Mouse (Mus musculus): ENCODE measurements around the gene Erv3. TPM values are rescaled to one million over a fixed set of nuclear protein-coding genes. Genes with fewer than 3 reads are reported as not detected.
"Not testable (repeated sequence)": the region's sequence is repeated elsewhere in the genome, so short reads cannot be mapped to it uniquely, and the experiment has no call there.

Erv3 gene
- polyA plus RNA-seq, 1 experiment from 2014 or later, result 0.04 TPM

DNA sequence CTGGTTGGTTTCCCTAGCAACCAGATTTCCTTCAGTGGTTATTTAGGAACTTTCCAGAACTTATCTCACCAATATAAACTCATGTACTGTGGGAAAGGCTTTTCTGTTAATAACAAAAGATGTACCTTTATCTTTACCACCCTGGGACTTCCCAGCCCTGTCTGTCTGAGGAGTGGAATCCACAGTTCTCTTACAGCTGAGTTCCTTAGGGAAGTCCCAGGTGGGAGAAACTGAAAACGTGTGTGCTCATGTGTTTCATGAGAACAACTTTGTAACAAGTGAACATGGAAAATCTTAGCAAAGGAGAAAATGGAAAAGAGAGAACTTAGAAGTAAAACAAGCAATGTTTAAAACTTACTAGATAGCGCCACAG lies 18.2 kb downstream of the Erv3 start:
- Histone ChIP-seq H3K27ac (replicated peaks) (no peak overlapping the region), H3K4me2 (replicated peaks) (no peak overlapping the region), H3K4me1 (no peaks in the 10 kb centered on the region), H3K27me3 (no peaks in the 10 kb centered on the region), H3K9me3 (replicated peaks) (no peaks in the 10 kb centered on the region), H3K36me3 (no peaks in the 10 kb centered on the region), H3K9ac (no peak overlapping the region), H3K4me3 (replicated peaks) (no peak overlapping the region)
- ATAC-seq (ENCODE audit: insufficient number of reproducible peaks, low FRiP score, low TSS enrichment, low read depth), result no peak
- 64% methylated on average over 2 of the region's 2 CpGs for WGBS

GRCm38 (mm10) chr2:131840611-131841320 lies 18.8 kb downstream of the Erv3 start:
- no peak overlapping the region for H3K4me3 ChIP-seq (replicated peaks)
- H3K9ac ChIP-seq, result no peak overlapping the region
- no peak for ATAC-seq (ENCODE audit: insufficient number of reproducible peaks, low FRiP score, low TSS enrichment, low read depth)
- no peaks in the 10 kb centered on the region for H3K27me3 ChIP-seq
- 68% methylated on average over 9 of the region's 9 CpGs for WGBS
- H3K9me3 ChIP-seq (replicated peaks), result no peaks in the 10 kb centered on the region
- no peak overlapping the region for H3K4me2 ChIP-seq (replicated peaks)
- H3K36me3 ChIP-seq, result no peaks in the 10 kb centered on the region
- no peak overlapping the region for H3K27ac ChIP-seq (replicated peaks)
- H3K4me1 ChIP-seq, result no peaks in the 10 kb centered on the region

GRCm38 (mm10) chr2:131834296-131834695 lies 25.3 kb downstream of the Erv3 start:
- Histone ChIP-seq H3K36me3 (no peaks in the 10 kb centered on the region), H3K4me3 (replicated peaks) (no peak overlapping the region), H3K4me2 (replicated peaks) (no peak overlapping the region), H3K4me1 (no peaks in the 10 kb centered on the region), H3K9ac (no peak overlapping the region), H3K27me3 (no peaks in the 10 kb centered on the region), H3K27ac (replicated peaks) (no peak overlapping the region), H3K9me3 (replicated peaks) (no peaks in the 10 kb centered on the region; the same call in 1 of the 2 replicates)
- ATAC-seq (ENCODE audit: insufficient number of reproducible peaks, low FRiP score, low TSS enrichment, low read depth), result no peak
- WGBS, result 100% methylated on average over 1 of the region's 1 CpGs

GRCm38 (mm10) chr2:131831861-131832260 lies 27.7 kb downstream of the Erv3 start:
- WGBS, result 11% methylated on average over 2 of the region's 2 CpGs
- no peak overlapping the region for H3K9ac ChIP-seq
- H3K4me1 ChIP-seq, result no peaks in the 10 kb centered on the region
- H3K4me3 ChIP-seq (replicated peaks), result no peak overlapping the region
- no peaks in the 10 kb centered on the region for H3K36me3 ChIP-seq
- no peaks in the 10 kb centered on the region for H3K27me3 ChIP-seq
- ATAC-seq (ENCODE audit: insufficient number of reproducible peaks, low FRiP score, low TSS enrichment, low read depth), result no peak
- no peaks in the 10 kb centered on the region; the same call in 1 of the 2 replicates for H3K9me3 ChIP-seq (replicated peaks)
- no peak overlapping the region for H3K27ac ChIP-seq (replicated peaks)
- H3K4me2 ChIP-seq (replicated peaks), result no peak overlapping the region

- not testable (repeated sequence) for H3K4me2 ChIP-seq (replicated peaks); ATAC-seq (ENCODE audit: insufficient number of reproducible peaks, low FRiP score, low TSS enrichment, low read depth); H3K4me3 ChIP-seq (replicated peaks); H3K36me3 ChIP-seq; H3K9ac ChIP-seq; H3K4me1 ChIP-seq; H3K27me3 ChIP-seq; H3K27ac ChIP-seq (replicated peaks); H3K9me3 ChIP-seq (replicated peaks)
- 82% methylated on average over 4 of the region's 4 CpGs for WGBS
These were observed 28.6 kb downstream of the Erv3 start for GRCm38 (mm10) chr2:131830945-131831344.

DNA sequence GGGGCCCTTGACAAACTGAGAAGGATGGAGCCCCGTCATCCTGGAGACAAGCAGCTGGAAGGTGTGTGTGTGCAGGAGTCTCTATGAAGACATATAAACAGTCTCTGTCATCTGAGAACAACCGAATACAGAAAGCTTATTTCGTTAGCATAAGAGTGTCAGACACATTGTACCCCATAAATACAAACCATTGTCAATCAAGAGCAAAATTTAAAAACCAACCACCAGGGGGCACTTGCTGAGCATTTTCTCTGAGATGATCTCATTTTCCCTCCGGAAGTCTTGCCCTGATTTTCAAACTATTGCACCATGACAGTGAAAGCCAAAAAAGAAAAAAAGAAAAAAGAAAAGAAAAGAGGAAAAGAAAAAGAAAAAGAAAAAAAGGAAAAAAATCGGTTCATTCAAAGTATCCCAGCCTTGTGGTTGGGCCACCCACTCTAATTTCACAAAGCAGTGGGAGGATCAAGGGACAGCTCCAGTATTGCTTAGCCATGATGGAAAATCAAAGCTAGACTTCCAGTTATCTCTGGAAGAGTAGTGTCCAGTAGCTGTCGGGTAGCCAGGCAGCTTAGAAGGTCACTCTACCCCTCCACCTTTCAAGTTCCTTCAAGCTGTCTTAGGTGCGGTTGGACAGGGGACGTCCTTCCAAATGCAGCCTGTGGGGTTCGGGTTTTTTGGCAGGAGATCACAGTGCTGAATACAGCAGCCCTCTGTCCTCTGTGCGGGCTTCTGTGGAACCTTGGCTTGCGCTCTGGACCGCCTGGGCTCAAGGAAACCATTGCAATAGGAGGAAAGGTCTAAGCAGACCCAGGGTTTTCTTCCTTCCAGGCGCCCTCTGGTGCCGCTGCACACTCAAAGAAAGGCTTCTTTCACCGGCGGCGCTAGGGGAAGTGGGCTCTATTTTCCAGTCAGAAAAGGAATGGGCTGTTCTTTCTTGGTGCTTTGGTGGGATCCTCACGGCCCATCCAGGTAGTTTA lies 31.3 kb downstream of the Erv3 start:
- H3K27ac ChIP-seq (replicated peaks), result no peak overlapping the region
- no peaks in the 10 kb centered on the region for H3K4me1 ChIP-seq
- H3K9me3 ChIP-seq (replicated peaks), result no peaks in the 10 kb centered on the region
- WGBS, result 43% methylated on average over 18 of the region's 18 CpGs
- no peaks in the 10 kb centered on the region for H3K36me3 ChIP-seq
- no peak overlapping the region for H3K4me3 ChIP-seq (replicated peaks)
- no peaks in the 10 kb centered on the region for H3K27me3 ChIP-seq
- no peak overlapping the region for H3K9ac ChIP-seq
- 0 out of 2 replicates have a peak, but pooled peaks have one; percentile 12 for ATAC-seq (ENCODE audit: insufficient number of reproducible peaks, low FRiP score, low TSS enrichment, low read depth)
- peak overlapping the region; percentile 25; the same call in 1 of the 2 replicates for H3K4me2 ChIP-seq (replicated peaks)

GRCm38 (mm10) chr2:131827026-131827687 lies 32.4 kb downstream of the Erv3 start:
- WGBS, result 58% methylated on average over 4 of the region's 4 CpGs
- no peak for ATAC-seq (ENCODE audit: insufficient number of reproducible peaks, low FRiP score, low TSS enrichment, low read depth)

DNA sequence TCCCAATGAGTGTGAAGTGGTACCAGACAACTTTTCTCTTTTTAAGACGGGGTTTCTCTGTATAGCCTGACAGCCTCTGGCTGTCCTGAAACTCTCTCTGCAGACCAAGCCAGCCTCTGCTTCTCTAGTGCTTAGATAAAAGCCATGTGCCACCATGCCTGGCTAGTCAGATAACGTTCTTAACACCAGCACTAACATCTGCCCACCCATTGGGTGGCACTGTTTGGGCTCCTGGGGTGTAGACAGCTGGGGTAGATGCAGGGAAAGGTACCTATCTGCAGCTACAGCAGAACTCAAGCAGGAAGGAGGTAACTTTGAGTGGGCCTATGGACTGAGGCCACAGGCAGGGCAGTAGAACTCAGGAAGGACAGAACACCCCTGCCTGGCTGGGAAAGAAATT lies 34.0 kb downstream of the Erv3 start:
- Histone ChIP-seq H3K9me3 (replicated peaks) (no peaks in the 10 kb centered on the region), H3K4me2 (replicated peaks) (no peak overlapping the region), H3K36me3 (no peaks in the 10 kb centered on the region), H3K27me3 (no peaks in the 10 kb centered on the region), H3K4me1 (peaks cover 2% of the 10 kb centered on the region; the same call in 1 of the 2 replicates), H3K4me3 (replicated peaks) (no peak overlapping the region), H3K27ac (replicated peaks) (no peak overlapping the region), H3K9ac (no peak overlapping the region)
- no peak for ATAC-seq (ENCODE audit: insufficient number of reproducible peaks, low FRiP score, low TSS enrichment, low read depth)
- 59% methylated on average over 2 of the region's 2 CpGs for WGBS

More at GRCm38 (mm10) chr2:131827026-131827687, 32.4 kb downstream of the Erv3 start:
- Histone ChIP-seq H3K4me2 (replicated peaks) (no peak overlapping the region), H3K9ac (no peak overlapping the region), H3K9me3 (replicated peaks) (no peaks in the 10 kb centered on the region), H3K4me1 (no peaks in the 10 kb centered on the region), H3K27me3 (no peaks in the 10 kb centered on the region), H3K27ac (replicated peaks) (no peak overlapping the region), H3K4me3 (replicated peaks) (no peak overlapping the region), H3K36me3 (no peaks in the 10 kb centered on the region)

DNA sequence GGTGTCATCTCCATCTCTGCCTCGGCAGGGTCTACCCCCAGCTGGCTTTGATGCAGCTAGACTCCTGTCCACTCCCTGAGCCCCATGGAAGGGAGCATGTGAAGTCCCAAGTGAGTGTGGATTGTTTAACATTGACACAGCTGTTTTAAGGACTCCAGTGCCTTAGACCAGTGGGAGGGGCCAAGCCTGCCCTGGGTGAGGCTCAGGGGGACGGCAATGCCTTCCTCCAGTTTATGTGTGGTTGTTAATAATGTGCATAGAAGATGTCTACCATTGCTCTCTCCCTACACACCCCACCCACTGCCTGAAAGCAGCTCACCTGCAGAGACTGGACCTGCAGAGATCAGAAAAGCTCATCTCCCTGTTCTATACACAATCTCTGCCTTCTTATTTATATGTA lies 35.6 kb downstream of the Erv3 start:
- no peaks in the 10 kb centered on the region for H3K36me3 ChIP-seq
- H3K4me2 ChIP-seq (replicated peaks), result no peak overlapping the region
- no peak overlapping the region for H3K4me3 ChIP-seq (replicated peaks)
- H3K9ac ChIP-seq, result no peak overlapping the region
- no peak for ATAC-seq (ENCODE audit: insufficient number of reproducible peaks, low FRiP score, low TSS enrichment, low read depth)
- peaks cover 5% of the 10 kb centered on the region; the same call in 1 of the 2 replicates for H3K4me1 ChIP-seq
- H3K9me3 ChIP-seq (replicated peaks), result no peaks in the 10 kb centered on the region
- H3K27ac ChIP-seq (replicated peaks), result no peak overlapping the region
- H3K27me3 ChIP-seq, result no peaks in the 10 kb centered on the region
- 41% methylated on average over 2 of the region's 2 CpGs for WGBS

DNA sequence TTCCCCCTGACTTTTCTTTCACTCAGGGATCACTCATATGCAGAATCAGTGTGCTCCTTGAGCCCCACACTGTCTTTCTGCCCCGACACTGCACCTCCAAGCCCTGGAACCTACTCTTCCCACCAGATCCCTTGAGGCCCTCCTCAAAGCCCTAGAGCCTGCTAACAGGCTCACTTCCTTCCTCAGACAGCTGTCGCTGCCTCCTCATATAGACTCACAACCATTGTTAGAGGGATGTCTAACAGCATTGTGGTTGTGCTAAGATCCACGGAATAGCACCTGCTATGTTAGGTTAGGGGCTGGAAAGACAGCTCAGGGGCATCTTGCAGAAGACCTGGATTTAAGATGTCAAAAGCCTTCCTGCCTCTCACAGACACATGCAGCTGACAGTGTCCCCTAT lies 37.1 kb downstream of the Erv3 start:
- Histone ChIP-seq H3K9ac (no peak overlapping the region), H3K4me1 (peaks cover 5% of the 10 kb centered on the region; the same call in 1 of the 2 replicates), H3K27ac (replicated peaks) (no peak overlapping the region), H3K36me3 (no peaks in the 10 kb centered on the region), H3K4me3 (replicated peaks) (no peak overlapping the region), H3K9me3 (replicated peaks) (no peaks in the 10 kb centered on the region), H3K4me2 (replicated peaks) (no peak overlapping the region), H3K27me3 (no peaks in the 10 kb centered on the region)
- WGBS, result 70% methylated on average over 3 of the region's 3 CpGs
- ATAC-seq (ENCODE audit: insufficient number of reproducible peaks, low FRiP score, low TSS enrichment, low read depth), result no peak

DNA sequence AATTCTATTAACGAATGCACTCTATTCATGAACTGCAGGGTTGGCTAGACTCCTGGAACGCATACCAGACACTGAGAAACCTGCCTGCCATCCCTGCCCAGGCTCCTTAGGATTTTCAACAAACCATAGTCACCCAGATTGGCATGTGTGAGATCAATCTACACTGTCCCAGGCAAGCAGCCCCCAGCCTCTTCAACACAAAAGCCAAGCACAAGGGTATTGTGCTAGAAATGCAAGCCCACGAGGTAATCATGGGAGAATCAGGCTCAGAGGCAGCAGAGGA lies 37.9 kb downstream of the Erv3 start:
- no peak overlapping the region for H3K9ac ChIP-seq
- 40% methylated on average over 3 of the region's 3 CpGs for WGBS
- H3K27me3 ChIP-seq, result no peaks in the 10 kb centered on the region
- peaks cover 5% of the 10 kb centered on the region; the same call in 1 of the 2 replicates for H3K4me1 ChIP-seq
- H3K36me3 ChIP-seq, result no peaks in the 10 kb centered on the region
- H3K27ac ChIP-seq (replicated peaks), result no peak overlapping the region
- no peak overlapping the region for H3K4me2 ChIP-seq (replicated peaks)
- ATAC-seq (ENCODE audit: insufficient number of reproducible peaks, low FRiP score, low TSS enrichment, low read depth), result no peak
- no peak overlapping the region for H3K4me3 ChIP-seq (replicated peaks)
- no peaks in the 10 kb centered on the region for H3K9me3 ChIP-seq (replicated peaks)
